Mouse (Mus musculus) MEL (cell line): ENCODE measurements at regions not wholly inside any gene's neighbourhood (a gene's known extent, or its start where the extent isn't known, plus 50 kb on each side); places are given as distances from the start of the nearest gene placed in this dataset.

Experiments
- DNase-seq: peaks from one replicate; pipeline ENCODE4 v3.0.0; 2011; ENCODE audit warnings: low read depth, low spot score
- H3K27ac ChIP-seq: 2 replicates; pipeline ENCODE4 v1.5.1; 2012; ENCODE audit warnings: low read depth, mild to moderate bottlenecking, control low read depth, low read length, moderate library complexity; ENCODE audit not compliant: control insufficient read depth
- H3K27me3 ChIP-seq, 2 experiments: fragments of 150-350 bp in 1 of 2; sonication (generic) in 1 of 2; 2 replicates each; pipeline ENCODE4 v1.6.1; 2012; ENCODE audit warnings: low read length in 2 of 2, mild to moderate bottlenecking in 2 of 2, improper control_type of control experiment in 1 of 2, moderate library complexity in 1 of 2; ENCODE audit not compliant: insufficient read depth in 2 of 2, control insufficient read depth in 1 of 2
- H3K36me3 ChIP-seq, 2 experiments: 2 replicates each; pipeline ENCODE4 v1.6.1; 2012 to 2014; ENCODE audit warnings: low read length in 2 of 2, improper control_type of control experiment in 1 of 2, inconsistent platforms in 1 of 2, mild to moderate bottlenecking in 1 of 2; ENCODE audit not compliant: insufficient read depth in 2 of 2, control insufficient read depth in 1 of 2
- H3K4me1 ChIP-seq, 2 experiments: fragments of 150-350 bp in 1 of 2; sonication (generic) in 1 of 2; 2 replicates each; pipeline ENCODE4 v1.6.1; 2012; ENCODE audit warnings: low read length in 2 of 2, improper control_type of control experiment in 1 of 2, mild to moderate bottlenecking in 1 of 2; ENCODE audit not compliant: insufficient read depth in 2 of 2, control insufficient read depth in 1 of 2
- H3K4me3 ChIP-seq, 2 experiments: fragments of 150-350 bp in 1 of 2; sonication (generic) in 1 of 2; 2 replicates each; pipeline ENCODE4 v1.5.1; 2012; ENCODE audit warnings: low read depth in 2 of 2, low read length in 2 of 2, mild to moderate bottlenecking in 2 of 2, moderate library complexity in 2 of 2, control low read depth in 1 of 2, improper control_type of control experiment in 1 of 2; ENCODE audit not compliant: control insufficient read depth in 1 of 2, insufficient read depth in 1 of 2
- H3K79me2 ChIP-seq: 2 replicates; pipeline ENCODE4 v1.6.1; 2012; ENCODE audit warnings: mild to moderate bottlenecking, low read length, moderate library complexity; ENCODE audit not compliant: control insufficient read depth, poor library complexity, insufficient read depth
- H3K9ac ChIP-seq: 2 replicates; pipeline ENCODE4 v1.6.1; 2012; ENCODE audit warnings: low read depth, mild to moderate bottlenecking, control low read depth, low read length, moderate library complexity; ENCODE audit not compliant: control insufficient read depth, poor library complexity, severe bottlenecking
- H3K9me3 ChIP-seq: fragments of 150-350 bp; sonication (generic); replicated peaks from 2 replicates; pipeline ENCODE4 v1.6.1; 2012; ENCODE audit warnings: mild to moderate bottlenecking, low read length, improper control_type of control experiment, moderate library complexity; ENCODE audit not compliant: insufficient read depth
- BHLHE40 ChIP-seq: IDR thresholded peaks from 2 replicates; pipeline ENCODE4 v1.6.1; 2012; ENCODE audit warnings: low read depth, mild to moderate bottlenecking, inconsistent platforms, low read length, improper control_type of control experiment, borderline replicate concordance
- CHD1 ChIP-seq: IDR thresholded peaks from 2 replicates; pipeline ENCODE4 v1.6.1; 2012; ENCODE audit warnings: low read depth, mild to moderate bottlenecking, inconsistent platforms, low read length, improper control_type of control experiment
- CHD2 ChIP-seq: IDR thresholded peaks from 2 replicates; pipeline ENCODE4 v1.6.1; 2011; ENCODE audit warnings: low read length, improper control_type of control experiment
- E2F4 ChIP-seq: IDR thresholded peaks from 2 replicates; pipeline ENCODE4 v1.6.1; 2011; ENCODE audit warnings: low read depth, low read length, improper control_type of control experiment, borderline replicate concordance
- ELF1 ChIP-seq: IDR thresholded peaks from 2 replicates; pipeline ENCODE4 v1.6.1; 2014; ENCODE audit warnings: low read depth, mild to moderate bottlenecking, inconsistent platforms, low read length, improper control_type of control experiment, moderate library complexity
- EP300 ChIP-seq, 2 experiments: IDR thresholded peaks; 2 replicates each; pipeline ENCODE4 v1.6.1; 2011; ENCODE audit warnings: improper control_type of control experiment in 2 of 2, low read length in 2 of 2, low read depth in 1 of 2, mild to moderate bottlenecking in 1 of 2
- HCFC1 ChIP-seq: IDR thresholded peaks from 2 replicates; pipeline ENCODE4 v1.6.1; 2012; ENCODE audit warnings: low read depth, mild to moderate bottlenecking, inconsistent platforms, low read length, improper control_type of control experiment, moderate library complexity
- MAX ChIP-seq: IDR thresholded peaks from 2 replicates; pipeline ENCODE4 v1.6.1; 2011; ENCODE audit warnings: low read length, improper control_type of control experiment
- MEF2A ChIP-seq: IDR thresholded peaks from 2 replicates; pipeline ENCODE4 v1.6.1; 2014; ENCODE audit warnings: low read depth, mild to moderate bottlenecking, inconsistent platforms, low read length, improper control_type of control experiment; ENCODE audit not compliant: poor library complexity, insufficient replicate concordance, severe bottlenecking; ENCODE audit errors: extremely low read depth
- MYC ChIP-seq: IDR thresholded peaks from 2 replicates; pipeline ENCODE4 v1.6.1; 2011; ENCODE audit warnings: low read depth, mild to moderate bottlenecking, low read length, improper control_type of control experiment, moderate library complexity
- NELFE ChIP-seq: IDR thresholded peaks from 2 replicates; pipeline ENCODE4 v1.6.1; 2011; ENCODE audit warnings: low read depth, low read length, improper control_type of control experiment
- POLR2AphosphoS2 ChIP-seq: IDR thresholded peaks from 2 replicates; pipeline ENCODE4 v1.6.1; 2011; ENCODE audit warnings: low read length, improper control_type of control experiment
- POLR2AphosphoS5 ChIP-seq: IDR thresholded peaks from 2 replicates; pipeline ENCODE4 v1.6.1; 2012; ENCODE audit warnings: low read depth, borderline replicate concordance, mild to moderate bottlenecking, inconsistent platforms, low read length, moderate library complexity, mixed read lengths
- RAD21 ChIP-seq: IDR thresholded peaks from 2 replicates; pipeline ENCODE4 v1.6.1; 2011; ENCODE audit warnings: mild to moderate bottlenecking, low read depth, low read length, improper control_type of control experiment
- RCOR1 ChIP-seq: IDR thresholded peaks from 2 replicates; pipeline ENCODE4 v1.6.1; 2012; ENCODE audit warnings: low read depth, mild to moderate bottlenecking, inconsistent platforms, low read length, improper control_type of control experiment
- SIN3A ChIP-seq: IDR thresholded peaks from 2 replicates; pipeline ENCODE4 v1.6.1; 2012; ENCODE audit warnings: low read length, improper control_type of control experiment, inconsistent platforms
- SMC3 ChIP-seq: IDR thresholded peaks from 2 replicates; pipeline ENCODE4 v1.6.1; 2011; ENCODE audit warnings: low read depth, low read length, improper control_type of control experiment
- TAL1 ChIP-seq: IDR thresholded peaks from 2 replicates; pipeline ENCODE4 v1.6.1; 2012; ENCODE audit warnings: mild to moderate bottlenecking, inconsistent platforms, low read length, moderate library complexity, mixed read lengths
- TBP ChIP-seq: IDR thresholded peaks from 2 replicates; pipeline ENCODE4 v1.8.0; 2011; ENCODE audit warnings: low read depth, low read length, improper control_type of control experiment
- UBTF ChIP-seq: IDR thresholded peaks from 2 replicates; pipeline ENCODE4 v1.6.1; 2012; ENCODE audit warnings: low read depth, mild to moderate bottlenecking, inconsistent platforms, low read length, improper control_type of control experiment, moderate library complexity, borderline replicate concordance; ENCODE audit not compliant: insufficient read depth
- USF2 ChIP-seq, 2 experiments: IDR thresholded peaks; 2 replicates each; pipeline ENCODE4 v1.6.1; 2011 to 2012; ENCODE audit warnings: improper control_type of control experiment in 2 of 2, low read length in 2 of 2, borderline replicate concordance in 1 of 2, inconsistent platforms in 1 of 2, low read depth in 1 of 2, mild to moderate bottlenecking in 1 of 2; ENCODE audit not compliant: insufficient read depth in 1 of 2
- ZKSCAN1 ChIP-seq: IDR thresholded peaks from 2 replicates; pipeline ENCODE4 v1.6.1; 2012; ENCODE audit warnings: low read depth, mild to moderate bottlenecking, inconsistent platforms, low read length, improper control_type of control experiment, moderate library complexity
- ZMIZ1 ChIP-seq: IDR thresholded peaks from 2 replicates; pipeline ENCODE4 v1.6.1; 2012; ENCODE audit warnings: low read depth, mild to moderate bottlenecking, inconsistent platforms, low read length, improper control_type of control experiment, moderate library complexity
- ZNF384 ChIP-seq: IDR thresholded peaks from 2 replicates; pipeline ENCODE4 v1.6.1; 2012; ENCODE audit warnings: low read depth, mild to moderate bottlenecking, inconsistent platforms, low read length, improper control_type of control experiment

DNA sequence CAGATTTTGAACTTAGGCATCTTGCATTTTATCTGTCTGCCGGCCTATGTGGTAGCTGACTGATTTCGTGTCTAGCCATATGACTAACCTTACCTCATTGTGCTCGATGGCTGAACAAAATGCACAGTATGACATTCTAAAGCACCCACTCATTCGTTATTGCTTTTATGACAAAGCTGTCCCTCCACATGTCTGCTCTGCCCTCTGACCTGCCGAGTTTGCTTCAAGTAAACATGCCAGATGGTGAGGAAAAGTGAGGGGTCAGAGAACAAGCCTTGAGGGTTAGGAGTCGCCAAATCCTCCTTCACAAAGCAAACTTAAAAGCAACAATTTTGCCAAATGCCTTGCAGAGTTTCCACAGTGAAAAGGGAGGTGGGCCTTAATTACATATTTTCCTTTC is 196.0 kb upstream of the Elavl2 start:
- TF ChIP-seq ZMIZ1 (no peak), EP300 (IDR thresholded peaks at IDR 0.05; ENCODE audit: low read depth in 1 of 2, low read length in 2 of 2) (no peak), TAL1 (no peak), POLR2AphosphoS5 (no peak), HCFC1 (no peak), CHD1 (no peak), RAD21 (no peak), ELF1 (no peak), ZNF384 (no peak), CHD2 (no peak), TBP (no peak), ZKSCAN1 (no peak), USF2 (IDR thresholded peaks at IDR 0.05; ENCODE audit: borderline replicate concordance in 1 of 2, insufficient read depth in 1 of 2, low read depth in 1 of 2, low read length in 2 of 2) (no peak), E2F4 (no peak), RCOR1 (no peak), MYC (no peak), SIN3A (no peak), BHLHE40 (no peak), NELFE (no peak)
- no peak overlapping the region for H3K27ac ChIP-seq

DNA sequence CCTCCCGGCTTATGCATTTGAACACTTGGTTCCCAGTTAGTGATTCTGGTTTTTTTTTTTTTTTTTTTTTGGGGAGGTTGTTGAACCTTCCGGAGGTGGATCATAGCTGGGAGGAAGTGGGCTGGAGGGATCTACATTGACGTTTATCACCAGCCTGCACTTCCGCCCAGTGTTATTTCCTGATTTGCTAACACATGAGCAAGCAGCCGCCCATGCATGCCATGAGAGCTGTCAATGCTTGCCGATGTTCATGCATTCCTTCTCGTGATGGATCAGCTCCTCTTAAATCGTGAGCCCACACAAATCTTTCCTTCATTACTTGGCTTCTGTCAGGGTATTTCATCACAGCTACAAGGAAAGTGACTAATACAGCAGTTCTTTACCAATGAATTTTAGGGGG is 195.2 kb upstream of the Elavl2 start:
- H3K4me1 ChIP-seq: no peaks in the 10 kb centered on the region
- TF ChIP-seq TAL1 (no peak), MAX (no peak), MEF2A (no peak), E2F4 (no peak), UBTF (no peak), POLR2AphosphoS2 (no peak), SMC3 (no peak)
- H3K27ac ChIP-seq: no peak overlapping the region
- H3K27me3 ChIP-seq: no peaks in the 10 kb centered on the region
- no peaks in the 10 kb centered on the region for H3K9me3 ChIP-seq
- H3K36me3 ChIP-seq: no peaks in the 10 kb centered on the region
- no peaks in the 10 kb centered on the region for H3K79me2 ChIP-seq
- H3K9ac ChIP-seq: no peak overlapping the region
- peak; percentile 18 for DNase-seq
- H3K4me3 ChIP-seq: no peak overlapping the region

More for the DNA sequence above, 196.0 kb upstream of the Elavl2 start:
- no peak overlapping the region for H3K9ac ChIP-seq
- H3K36me3 ChIP-seq: no peaks in the 10 kb centered on the region
- H3K9me3 ChIP-seq: no peaks in the 10 kb centered on the region
- H3K4me1 ChIP-seq: no peaks in the 10 kb centered on the region
- no peaks in the 10 kb centered on the region for H3K79me2 ChIP-seq
- DNase-seq: no peak
- no peak overlapping the region for H3K4me3 ChIP-seq
- no peaks in the 10 kb centered on the region for H3K27me3 ChIP-seq
